Mouse (Mus musculus) spleen, adult 2 months (tissue): ENCODE measurements around the gene Cacng2. TPM values are rescaled to one million over a fixed set of nuclear protein-coding genes. Genes with fewer than 3 reads are reported as not detected.

Experiments
- DNase-seq, 2 experiments: peaks; one replicate each; pipeline versions ENCODE4 v3.0.0 to v3.0.0-alpha.2; 2012 to 2021; ENCODE audit warnings: low spot score in 2 of 2, low read depth in 1 of 2
- H3K27ac ChIP-seq: fragments of 200-500 bp; 2 replicates; pipeline ENCODE4 v1.5.1; 2012; ENCODE audit warnings: low read length, inconsistent platforms; ENCODE audit not compliant: insufficient read depth
- H3K27me3 ChIP-seq: fragments of 200-500 bp; 2 replicates; pipeline ENCODE4 v1.6.1; 2012; ENCODE audit warnings: mild to moderate bottlenecking, moderate library complexity, low read length, inconsistent platforms; ENCODE audit not compliant: control insufficient read depth, insufficient read depth
- H3K36me3 ChIP-seq: fragments of 200-500 bp; 2 replicates; pipeline ENCODE4 v1.6.1; 2012; ENCODE audit warnings: mild to moderate bottlenecking, low read length, inconsistent platforms; ENCODE audit not compliant: control insufficient read depth, insufficient read depth
- H3K4me1 ChIP-seq: fragments of 200-500 bp; 2 replicates; pipeline ENCODE4 v1.6.1; 2011; ENCODE audit warnings: inconsistent platforms; ENCODE audit not compliant: control insufficient read depth, insufficient read depth, insufficient read length
- H3K4me3 ChIP-seq: fragments of 200-500 bp; 2 replicates; pipeline ENCODE4 v1.5.1; 2011; ENCODE audit warnings: mild to moderate bottlenecking, inconsistent platforms; ENCODE audit not compliant: insufficient read depth, insufficient read length; ENCODE audit errors: extremely low read depth
- CTCF ChIP-seq: fragments of 200-500 bp; IDR thresholded peaks from 2 replicates; pipeline ENCODE4 v1.5.1; 2011; ENCODE audit warnings: mild to moderate bottlenecking, inconsistent platforms; ENCODE audit not compliant: insufficient read depth, insufficient read length, insufficient replicate concordance; ENCODE audit errors: extremely low read depth
- POLR2A ChIP-seq: fragments of 200-500 bp; IDR thresholded peaks from 2 replicates; pipeline ENCODE4 v1.6.1; 2011; ENCODE audit warnings: low read depth, low read length, inconsistent platforms
- WGBS: fragments of 180-500 bp; shearing (Covaris S2); methylation state at CpG from one replicate; pipeline ENCODE4 v1.1.7; 2018; 5-methylcytosine and 5-hydroxymethylcytosine counted together
- polyA plus RNA-seq: library from polyadenylated mRNA; depleted of rRNA; stranded (reverse); fragments of >200 nt; gene quantifications from 2 replicates; pipeline ENCODE4 v1.2.3, GENCODE M21; 2012

Gene Cacng2
- polyA plus RNA-seq, 1 experiment = not detected

GRCm38 (mm10) chr15:78157330-78157729, 37.5 kb upstream of the Cacng2 start:
- Histone ChIP-seq H3K36me3 (no peaks in the 10 kb centered on the region), H3K4me3 (no peak overlapping the region), H3K27me3 (no peaks in the 10 kb centered on the region), H3K27ac (no peak overlapping the region), H3K4me1 (no peaks in the 10 kb centered on the region; the same call in 1 of the 2 replicates)
- TF ChIP-seq CTCF (no peak), POLR2A (no peak)
- 87% methylated on average over 8 of the region's 8 CpGs for WGBS
- DNase-seq = no peak

DNA sequence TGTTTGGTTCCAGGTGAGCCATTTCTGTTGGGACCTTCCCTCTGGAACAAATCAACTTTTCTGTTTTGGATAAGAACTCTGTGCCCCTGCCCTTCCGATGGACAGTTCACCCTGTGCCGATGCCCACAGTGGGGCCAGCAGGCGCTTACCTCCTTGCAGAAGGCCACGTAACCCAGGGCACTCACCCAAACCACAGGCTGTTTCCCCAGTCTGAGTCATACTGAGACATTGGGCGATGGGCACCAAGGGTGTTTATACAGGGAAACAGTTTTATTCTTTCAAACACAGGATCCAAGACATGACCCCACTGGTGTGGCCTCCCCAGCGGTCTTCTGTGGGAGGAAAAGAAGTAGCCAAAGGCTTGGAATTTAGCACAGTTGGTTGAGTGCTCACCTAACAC, 35.6 kb upstream of the Cacng2 start:
- H3K36me3 ChIP-seq = no peaks in the 10 kb centered on the region
- no peaks in the 10 kb centered on the region for H3K4me1 ChIP-seq
- no peaks in the 10 kb centered on the region for H3K27me3 ChIP-seq
- no peak for DNase-seq
- H3K4me3 ChIP-seq = no peak overlapping the region
- H3K27ac ChIP-seq = no peak overlapping the region
- TF ChIP-seq CTCF (no peak), POLR2A (no peak)
- WGBS = 63% methylated on average over 6 of the region's 6 CpGs

- Histone ChIP-seq H3K36me3 (no peaks in the 10 kb centered on the region), H3K27me3 (no peaks in the 10 kb centered on the region), H3K27ac (no peak overlapping the region), H3K4me3 (no peak overlapping the region), H3K4me1 (no peaks in the 10 kb centered on the region)
- WGBS = 60% methylated on average over 11 of the region's 11 CpGs
- DNase-seq = no peak
- TF ChIP-seq POLR2A = no peak
- no peak for TF ChIP-seq CTCF
These were observed 33.4 kb upstream of the Cacng2 start for GRCm38 (mm10) chr15:78153045-78153775.

DNA sequence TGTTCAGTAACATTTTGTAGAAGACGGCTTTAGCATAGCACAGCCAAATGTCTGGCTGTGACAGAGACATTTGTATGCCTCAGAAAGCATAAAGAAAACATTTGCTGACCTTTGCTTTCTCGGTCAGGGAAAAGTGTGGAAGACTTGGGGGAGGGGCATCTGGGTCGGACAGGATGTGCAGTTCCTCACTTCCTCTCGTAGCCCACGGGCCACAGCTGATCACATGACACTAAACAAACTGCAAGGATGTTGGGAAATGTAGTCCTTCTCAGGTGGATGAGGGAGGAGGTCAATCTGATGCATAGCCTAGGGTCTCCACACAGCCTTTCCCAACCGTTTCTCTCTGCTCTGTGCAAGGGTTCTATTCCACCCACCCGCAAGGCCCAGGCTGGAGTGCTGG, 28.7 kb upstream of the Cacng2 start:
- DNase-seq = no peak
- H3K4me3 ChIP-seq = no peak overlapping the region
- no peak for TF ChIP-seq CTCF
- no peak for TF ChIP-seq POLR2A
- no peaks in the 10 kb centered on the region for H3K36me3 ChIP-seq
- 64% methylated on average over 7 of the region's 7 CpGs for WGBS
- no peaks in the 10 kb centered on the region for H3K27me3 ChIP-seq
- no peaks in the 10 kb centered on the region for H3K4me1 ChIP-seq
- H3K27ac ChIP-seq = no peak overlapping the region

- DNase-seq = no peak
- TF ChIP-seq POLR2A (no peak), CTCF (no peak)
- H3K36me3 ChIP-seq = no peaks in the 10 kb centered on the region
- H3K27me3 ChIP-seq = no peaks in the 10 kb centered on the region
- WGBS = 69% methylated on average over 8 of the region's 8 CpGs
- no peak overlapping the region for H3K4me3 ChIP-seq
- no peak overlapping the region for H3K27ac ChIP-seq
- H3K4me1 ChIP-seq = no peaks in the 10 kb centered on the region
These were observed 20.4 kb upstream of the Cacng2 start for GRCm38 (mm10) chr15:78140226-78140625.

DNA sequence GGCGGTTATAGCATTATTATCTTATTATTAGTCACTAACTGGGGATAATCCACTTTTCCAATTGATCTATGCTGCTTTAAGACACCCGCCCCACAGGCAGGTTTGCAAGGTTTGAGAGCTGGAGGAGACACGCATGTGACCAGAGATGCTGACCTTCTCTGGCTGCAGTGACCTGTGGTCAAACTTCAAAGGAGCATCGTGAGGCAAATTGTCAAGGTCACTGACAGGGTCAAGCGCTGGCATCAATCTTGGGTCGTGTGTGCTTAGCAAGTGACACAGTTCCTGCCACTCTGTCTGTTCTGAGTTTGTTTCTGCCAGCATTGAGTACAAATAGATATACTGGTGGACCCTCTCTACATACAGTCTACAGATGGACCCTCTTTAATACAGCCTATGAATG, 14.8 kb upstream of the Cacng2 start:
- WGBS = 79% methylated on average over 6 of the region's 6 CpGs
- H3K27me3 ChIP-seq = no peaks in the 10 kb centered on the region
- H3K4me3 ChIP-seq = no peak overlapping the region

GRCm38 (mm10) chr15:78133389-78133788, 13.6 kb upstream of the Cacng2 start:
- no peak for DNase-seq
- WGBS = 60% methylated on average over 2 of the region's 2 CpGs
- H3K4me1 ChIP-seq = no peaks in the 10 kb centered on the region
- no peak overlapping the region for H3K27ac ChIP-seq
- H3K36me3 ChIP-seq = no peaks in the 10 kb centered on the region
- H3K4me3 ChIP-seq = no peak overlapping the region
- TF ChIP-seq POLR2A = no peak
- TF ChIP-seq CTCF = no peak
- no peaks in the 10 kb centered on the region for H3K27me3 ChIP-seq

More for the DNA sequence above, 14.8 kb upstream of the Cacng2 start:
- TF ChIP-seq POLR2A (no peak), CTCF (no peak)
- no peak overlapping the region for H3K27ac ChIP-seq
- no peaks in the 10 kb centered on the region for H3K36me3 ChIP-seq
- no peak for DNase-seq
- H3K4me1 ChIP-seq = no peaks in the 10 kb centered on the region
